ENCODE assay signal across 8 mouse cellular contexts in the genomic region with DNA sequence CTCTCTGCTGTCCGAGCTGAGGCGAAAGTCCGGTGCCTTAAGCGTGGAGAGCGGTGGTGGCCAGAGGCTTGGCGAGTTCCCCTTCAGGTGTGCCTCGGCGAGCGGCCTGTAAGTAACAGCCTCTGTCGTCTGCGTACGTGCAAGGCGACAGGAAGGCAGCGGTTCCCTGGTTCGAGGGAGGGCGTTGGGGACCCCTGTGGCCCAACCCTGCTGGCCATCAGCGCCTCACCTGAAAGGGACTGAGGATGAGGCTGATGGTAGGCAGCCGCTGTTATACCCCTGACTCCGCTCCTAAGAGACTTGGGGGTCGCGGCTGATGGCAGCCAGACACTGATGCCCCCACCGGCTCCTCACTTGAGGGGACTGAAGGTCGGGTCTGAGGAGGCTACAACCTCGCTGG. TPM values are rescaled to one million over a fixed set of nuclear protein-coding genes. Genes with fewer than 3 reads are reported as not detected.
DNase-seq lines count a peak whose midpoint lies in the region; ATAC-seq and TF ChIP-seq lines count a peak whose summit lies in the region.
"Not testable (repeated sequence)": the region's sequence is repeated elsewhere in the genome, so short reads cannot be mapped to it uniquely, and the experiment has no call there.

No protein-coding gene starts in this region.

- not testable (repeated sequence) for TF ChIP-seq POLR2A in cerebellum, adult 2 months (IDR thresholded peaks at IDR 0.05; ENCODE audit: borderline replicate concordance, insufficient read depth, low read length)

- peak overlapping the region; percentile 64 to 67 for H3K4me3 ChIP-seq in ES-E14 (ENCODE audit: insufficient read depth in 1 of 2, low read depth in 1 of 2, low read length in 2 of 2, poor library complexity in 1 of 2, severe bottlenecking in 1 of 2)
- H3K4me3 ChIP-seq in cerebellum, adult 2 months (replicated peaks; ENCODE audit: insufficient read depth, low read depth, low read length): peak overlapping the region; percentile 88
- H3K4me3 ChIP-seq in forebrain, embryonic 15.5 days: peak overlapping the region; percentile 58
- H3K4me3 ChIP-seq in hindbrain, embryonic 10.5 days: peak overlapping the region; percentile 62
- peak overlapping the region; percentile 67 for H3K4me3 ChIP-seq in layer of hippocampus, adult 2 months

- not testable (repeated sequence) for ATAC-seq in forebrain, embryonic 15.5 days (replicated peaks)

- in situ Hi-C loops in ES-E14 (cut with MboI; ENCODE audit: low sequenced_read_pairs in 2 of 2, unreplicated experiment in 2 of 2): not testable (repeated sequence)

- not testable (repeated sequence) for H3K27ac ChIP-seq in ES-E14 (ENCODE audit: insufficient read depth, low read depth, low read length, poor library complexity, severe bottlenecking)
- peak overlapping the region; percentile 83 for H3K27ac ChIP-seq in cerebellum, adult 2 months (ENCODE audit: insufficient read depth, low read length)
- H3K27ac ChIP-seq in forebrain, embryonic 15.5 days (replicated peaks): peak overlapping the region; percentile 42; the same call in 1 of the 2 replicates
- H3K27ac ChIP-seq in hindbrain, embryonic 10.5 days: peak overlapping the region; percentile 75
- peak overlapping the region; percentile 79 for H3K27ac ChIP-seq in layer of hippocampus, adult 2 months

- under 1% methylated on average over 21 of the region's 24 CpGs for WGBS in cerebellum, adult 2 months
- WGBS in forebrain, embryonic 15.5 days: 0% methylated on average over 19 of the region's 24 CpGs
- under 1% methylated on average over 22 of the region's 24 CpGs for WGBS in hindbrain, embryonic 10.5 days

- not testable (repeated sequence) for H3K36me3 ChIP-seq in ES-E14 (ENCODE audit: control insufficient read depth, insufficient read depth, low read length, poor library complexity, severe bottlenecking); forebrain, embryonic 15.5 days; hindbrain, embryonic 10.5 days

- peak overlapping the region; percentile 68 for H3K4me2 ChIP-seq in forebrain, embryonic 15.5 days (replicated peaks)

- H3K4me1 ChIP-seq in ES-E14 (ENCODE audit: control insufficient read depth in 2 of 2, insufficient read depth in 2 of 2, low read length in 2 of 2, poor library complexity in 1 of 2); cerebellum, adult 2 months (ENCODE audit: control insufficient read depth, insufficient read depth, low read length): not testable (repeated sequence)
- peaks cover 14% of the 10 kb centered on the region for H3K4me1 ChIP-seq in forebrain, embryonic 15.5 days
- peaks cover 13% of the 10 kb centered on the region for H3K4me1 ChIP-seq in hindbrain, embryonic 10.5 days (replicated peaks)

- peak overlapping the region; percentile 74 for H3K9ac ChIP-seq in ES-E14 (ENCODE audit: insufficient read depth, low read depth, low read length, poor library complexity, severe bottlenecking)
- H3K9ac ChIP-seq in forebrain, embryonic 15.5 days (replicated peaks): peak overlapping the region; percentile 61

- DNase-seq in ES-E14 (ENCODE audit: low read depth, low spot score); layer of hippocampus, adult 2 months (ENCODE audit: low spot score in 2 of 2): not testable (repeated sequence)
- peak in 1 of 2 experiments; percentile 62 for DNase-seq in cerebellum, adult 2 months
- peak; percentile 39 for DNase-seq in hindbrain, embryonic 10.5 days (ENCODE audit: low spot score)
- DNase-seq in lung, postnatal 10 days: peak; percentile 24
- peak; percentile 30 for DNase-seq in retina, embryonic 14.5 days (ENCODE audit: low spot score)
- DNase-seq in thymus, postnatal 0 days (ENCODE audit: low spot score): peak; percentile 45

- H3K27me3 ChIP-seq in cerebellum, adult 2 months (ENCODE audit: control insufficient read depth, insufficient read depth, low read length); forebrain, embryonic 15.5 days; hindbrain, embryonic 10.5 days (ENCODE audit: insufficient read depth, poor library complexity, severe bottlenecking): not testable (repeated sequence)

- not testable (repeated sequence) for H3K9me3 ChIP-seq in ES-E14 (ENCODE audit: control insufficient read depth, insufficient read depth, low read depth, low read length); forebrain, embryonic 15.5 days; hindbrain, embryonic 10.5 days

- TF ChIP-seq CTCF in cerebellum, adult 2 months (IDR thresholded peaks at IDR 0.05; ENCODE audit: borderline replicate concordance, insufficient read depth, low read depth, low read length); layer of hippocampus, adult 2 months (conservative IDR thresholded peaks at IDR 0.05): not testable (repeated sequence)

RNA-seq across cellular contexts. Expression of gene 1700034I23Rik, which starts 8.0 kb away (rescaled TPM):
- 0.11 TPM in 1 of 2 replicates, not detected in the other for total RNA-seq in ES-E14 (2012; rRNA removed)
- polyA plus RNA-seq in cerebellum, adult 2 months (2012; rRNA removed): 0.23 and 0.33 TPM in 2 replicates
- polyA plus RNA-seq in forebrain, embryonic 15.5 days (2015; fragmentation: Nextera tagmentation; extraction: Ambion mirVana): 0.42 and 0.52 TPM in 2 replicates
- 0.10 and 0.17 TPM in 2 replicates for polyA plus RNA-seq in hindbrain, embryonic 10.5 days (2016; fragmentation: Nextera tagmentation; extraction: Ambion mirVana)
- under 1 TPM in 1 of 2 experiments, not detected in 1; 0.25 TPM for total RNA-seq in layer of hippocampus, adult 2 months (2021)
- polyA plus RNA-seq in thymus, postnatal 0 days (2015; fragmentation: Nextera tagmentation; extraction: Ambion mirVana): 0.05 and 0.17 TPM in 2 replicates

RNA-seq across cellular contexts. Expression of gene Abhd18, which starts 47.6 kb away (rescaled TPM):
- total RNA-seq in ES-E14 (2012; rRNA removed): 1.7 and 3.1 TPM in 2 replicates
- 18.3 and 18.8 TPM in 2 replicates for polyA plus RNA-seq in cerebellum, adult 2 months (2012; rRNA removed)
- 12.4 and 16.6 TPM in 2 replicates for polyA plus RNA-seq in forebrain, embryonic 15.5 days (2015; fragmentation: Nextera tagmentation; extraction: Ambion mirVana)
- 6.2 and 6.9 TPM in 2 replicates for polyA plus RNA-seq in hindbrain, embryonic 10.5 days (2016; fragmentation: Nextera tagmentation; extraction: Ambion mirVana)
- 10 to 100 TPM; 12.2 to 14.5 TPM for total RNA-seq in layer of hippocampus, adult 2 months (2021)
- polyA plus RNA-seq in thymus, postnatal 0 days (2015; fragmentation: Nextera tagmentation; extraction: Ambion mirVana): 8.5 and 12.5 TPM in 2 replicates

RNA-seq across cellular contexts. Expression of gene Mfsd8, which starts 47.6 kb away (rescaled TPM):
- 7.7 and 8.8 TPM in 2 replicates for total RNA-seq in ES-E14 (2012; rRNA removed)
- polyA plus RNA-seq in cerebellum, adult 2 months (2012; rRNA removed): 8.8 and 9.1 TPM in 2 replicates
- polyA plus RNA-seq in forebrain, embryonic 15.5 days (2015; fragmentation: Nextera tagmentation; extraction: Ambion mirVana): 26.0 and 26.5 TPM in 2 replicates
- 7.2 TPM in 2 replicates for polyA plus RNA-seq in hindbrain, embryonic 10.5 days (2016; fragmentation: Nextera tagmentation; extraction: Ambion mirVana)
- total RNA-seq in layer of hippocampus, adult 2 months (2021): 10 to 100 TPM; 19.5 to 24.0 TPM
- polyA plus RNA-seq in thymus, postnatal 0 days (2015; fragmentation: Nextera tagmentation; extraction: Ambion mirVana): 11.6 and 11.7 TPM in 2 replicates

RNA-seq across cellular contexts. Expression of gene Larp1b, which starts 55.3 kb away (rescaled TPM):
- total RNA-seq in ES-E14 (2012; rRNA removed): 9.4 and 9.7 TPM in 2 replicates
- polyA plus RNA-seq in cerebellum, adult 2 months (2012; rRNA removed): 20.4 and 21.9 TPM in 2 replicates
- polyA plus RNA-seq in forebrain, embryonic 15.5 days (2015; fragmentation: Nextera tagmentation; extraction: Ambion mirVana): 3.1 TPM in 2 replicates
- 1.7 and 2.3 TPM in 2 replicates for polyA plus RNA-seq in hindbrain, embryonic 10.5 days (2016; fragmentation: Nextera tagmentation; extraction: Ambion mirVana)
- total RNA-seq in layer of hippocampus, adult 2 months (2021): 10 to 100 TPM; 14.1 to 16.4 TPM
- 5.7 and 8.5 TPM in 2 replicates for polyA plus RNA-seq in thymus, postnatal 0 days (2015; fragmentation: Nextera tagmentation; extraction: Ambion mirVana)
